Mouse (Mus musculus) natural killer cell, adult 2 months (primary cell): ENCODE measurements at regions not wholly inside any gene's neighbourhood (a gene's known extent, or its start where the extent isn't known, plus 50 kb on each side); places are given as distances from the start of the nearest gene placed in this dataset.

Experiments used
- DNase-seq, 2 experiments: peaks; one replicate each; pipeline ENCODE4 v3.0.0; 2022; ENCODE audit warnings: low spot score in 2 of 2

DNA sequence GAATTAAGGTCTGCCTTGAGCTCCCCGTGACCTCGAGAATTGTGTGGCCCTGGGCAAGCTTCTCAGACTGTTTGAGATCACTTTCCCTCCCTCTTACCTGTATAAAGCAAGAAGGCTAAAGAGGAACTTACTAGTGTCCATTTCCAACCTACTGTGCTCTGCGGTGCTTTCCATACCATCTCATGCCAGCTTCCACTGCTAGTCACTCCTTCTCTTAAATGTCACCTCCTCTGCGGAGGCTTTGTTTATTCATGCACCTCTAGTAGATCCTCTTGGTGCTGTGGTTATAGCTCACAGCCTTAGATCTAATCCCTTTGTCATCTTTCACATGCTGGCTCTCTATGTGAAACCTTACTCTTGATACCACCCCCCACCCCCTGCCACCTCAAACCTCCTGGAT is 2310.3 kb upstream of the Lrrc6 start:
- DNase-seq: no peak

DNA sequence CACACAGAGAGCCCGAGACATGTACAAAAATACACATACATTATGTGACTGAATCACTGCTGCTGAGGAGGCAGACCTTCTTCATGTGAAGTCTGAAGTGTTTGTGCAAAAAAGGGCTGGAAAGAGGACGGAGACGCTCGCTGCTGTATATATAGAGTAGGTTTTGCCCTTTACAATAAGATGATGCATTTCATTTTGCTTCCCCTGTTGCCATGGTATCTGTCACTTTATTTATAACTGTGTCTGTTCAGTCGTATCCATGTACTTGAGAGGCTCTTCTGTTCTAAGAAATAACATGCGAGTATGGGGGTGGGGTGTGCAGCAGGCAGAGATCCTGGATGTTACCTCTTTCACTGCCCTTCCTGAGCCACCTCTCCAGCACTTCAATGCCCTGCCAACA is 2309.9 kb upstream of the Lrrc6 start:
- no peak for DNase-seq

DNA sequence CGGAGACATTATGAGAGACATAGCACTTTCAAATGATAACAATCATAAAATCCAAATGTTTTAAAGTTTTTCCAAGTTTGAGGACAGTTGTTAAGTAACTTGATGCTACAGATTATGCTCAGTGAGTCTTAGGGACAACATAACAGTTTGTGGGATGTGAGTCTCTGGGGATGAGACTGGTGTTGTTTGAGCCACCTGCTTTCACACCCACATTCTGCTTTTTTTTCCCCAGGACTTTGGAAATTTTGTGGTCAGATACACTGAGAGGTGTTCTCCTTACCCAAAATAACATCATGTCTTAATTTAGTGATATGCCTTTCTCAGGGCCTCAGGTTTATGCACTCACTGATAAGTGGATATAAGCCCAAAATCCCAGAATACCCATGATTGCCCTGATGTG is 2307.5 kb upstream of the Lrrc6 start:
- DNase-seq: no peak

DNA sequence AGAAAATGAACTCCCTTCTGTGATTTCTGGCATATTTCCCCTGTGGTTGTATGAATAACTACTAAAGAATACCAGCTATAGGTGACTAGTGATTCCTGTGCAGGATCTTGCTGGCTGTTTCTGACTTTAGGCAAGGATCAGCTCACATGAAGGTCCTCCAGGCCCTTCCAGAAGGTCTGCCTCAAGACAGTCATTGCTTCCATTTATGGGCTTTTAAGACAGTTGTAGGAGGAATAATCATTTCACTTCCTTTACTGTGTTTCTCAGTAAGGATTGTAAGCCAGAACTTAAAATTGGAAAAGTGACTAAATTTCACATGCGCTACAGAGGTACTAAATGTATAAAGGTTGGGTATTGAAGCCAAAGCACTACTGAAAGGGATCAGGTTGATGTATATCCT is 2303.5 kb upstream of the Lrrc6 start:
- no peak for DNase-seq

DNA sequence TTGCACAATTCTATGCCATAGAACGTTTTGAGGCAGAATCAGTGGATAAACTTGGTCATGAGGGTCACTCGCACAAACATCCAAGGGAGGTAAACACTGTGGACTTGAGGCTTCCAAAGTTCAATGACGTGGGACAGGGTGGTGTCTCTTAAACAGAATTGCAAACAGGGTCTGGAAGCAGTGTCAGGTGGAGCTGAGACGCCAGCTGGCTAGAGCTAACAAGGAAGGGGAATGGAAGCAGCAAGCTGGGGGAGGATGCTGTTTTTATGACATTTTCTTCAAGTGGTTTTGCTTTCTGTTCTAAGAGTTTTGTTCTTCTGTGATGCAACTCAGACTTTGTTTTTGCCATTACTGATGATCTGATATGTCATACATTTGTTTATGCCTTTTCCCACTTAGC is 2301.1 kb upstream of the Lrrc6 start:
- DNase-seq: no peak

DNA sequence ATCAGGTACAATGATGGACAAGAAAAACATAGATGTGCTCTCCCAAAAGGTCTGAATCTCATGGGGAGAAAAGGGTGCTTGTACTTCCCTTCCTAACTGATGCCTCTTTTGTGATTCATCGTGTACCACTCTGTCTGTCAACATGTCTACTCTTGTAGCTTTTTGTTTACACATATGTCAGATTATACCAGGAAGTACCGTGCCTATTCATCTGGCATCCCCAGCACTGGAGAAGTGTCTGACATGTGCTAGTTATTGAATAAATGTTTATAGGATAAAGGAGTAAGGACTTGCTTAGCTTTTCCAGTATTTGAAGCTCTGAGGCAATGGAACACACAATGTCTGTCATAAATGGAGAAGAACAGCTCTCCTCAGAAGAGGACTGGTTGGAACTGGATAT is 2296.7 kb upstream of the Lrrc6 start:
- DNase-seq: no peak

DNA sequence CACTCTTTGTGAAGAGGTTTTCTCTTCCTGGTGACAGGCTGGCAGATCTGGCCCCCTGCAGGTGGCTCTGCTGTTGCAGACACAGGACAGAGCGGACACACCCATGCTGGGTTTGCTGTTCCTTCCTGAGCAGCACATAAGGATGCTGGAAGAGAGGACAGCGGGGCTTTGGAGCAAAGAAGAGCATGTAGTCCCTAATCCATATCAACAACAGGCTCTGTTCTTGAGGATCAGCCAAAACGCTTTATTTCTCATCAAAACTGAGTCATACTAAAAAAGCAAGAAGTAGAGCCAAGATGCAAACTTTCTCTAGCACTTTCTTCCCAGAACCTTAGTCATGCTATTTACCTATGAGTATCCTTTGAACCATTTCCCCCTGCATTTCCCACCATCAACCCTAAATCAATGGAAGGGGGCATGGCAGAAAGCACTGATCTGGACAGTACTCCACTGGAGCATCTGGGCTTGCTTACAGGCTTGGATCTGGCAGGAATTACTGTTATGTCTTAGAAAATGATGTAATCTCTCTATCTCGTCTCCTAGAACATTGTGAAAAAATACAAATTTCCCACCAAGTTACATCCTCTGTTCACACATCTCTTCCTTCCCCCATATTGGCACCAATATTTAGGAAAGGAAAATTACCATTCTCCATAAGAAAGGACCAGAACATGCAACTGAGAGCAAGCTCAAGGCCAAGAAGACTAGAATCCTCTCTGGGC is 2294.7 kb upstream of the Lrrc6 start:
- DNase-seq: no peak

DNA sequence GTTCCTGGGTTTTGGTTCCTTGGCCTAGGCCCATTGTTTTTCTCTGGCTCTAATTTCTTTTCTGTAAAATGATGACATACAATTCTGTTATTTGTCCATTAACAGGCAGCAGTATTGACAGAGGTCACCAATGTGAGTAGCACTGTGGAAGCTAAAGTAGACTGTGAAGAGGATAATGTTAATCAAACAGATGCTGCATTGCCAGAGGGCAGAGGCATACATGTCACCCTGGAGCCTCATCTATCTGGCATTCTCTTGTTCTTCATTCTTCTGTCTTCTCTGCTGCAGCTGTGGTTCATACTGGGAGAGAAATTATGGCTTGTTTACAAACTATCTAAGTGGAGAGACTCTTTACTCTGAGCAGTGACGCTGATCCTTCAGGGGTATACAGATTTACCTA is 2259.2 kb upstream of the Lrrc6 start:
- DNase-seq: no peak

DNA sequence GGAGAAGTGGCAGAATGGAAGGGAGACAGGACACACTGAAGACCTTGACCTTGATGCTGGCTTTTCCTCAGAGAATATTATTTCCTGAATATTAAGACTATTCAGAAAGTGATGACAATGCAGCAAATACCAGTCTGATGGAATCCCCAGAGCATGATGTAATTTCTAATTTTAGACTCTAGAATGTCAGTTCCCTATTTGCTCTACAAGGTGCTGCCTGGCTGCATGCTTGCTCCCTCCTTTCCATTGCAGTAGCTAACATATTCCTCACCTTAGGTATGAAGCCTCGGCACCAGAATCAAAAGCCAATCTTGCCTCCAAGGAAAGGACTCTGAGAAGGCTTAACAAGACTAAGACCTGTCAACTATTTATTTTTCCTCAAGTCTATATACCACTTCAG is 2254.5 kb upstream of the Lrrc6 start:
- DNase-seq: no peak

DNA sequence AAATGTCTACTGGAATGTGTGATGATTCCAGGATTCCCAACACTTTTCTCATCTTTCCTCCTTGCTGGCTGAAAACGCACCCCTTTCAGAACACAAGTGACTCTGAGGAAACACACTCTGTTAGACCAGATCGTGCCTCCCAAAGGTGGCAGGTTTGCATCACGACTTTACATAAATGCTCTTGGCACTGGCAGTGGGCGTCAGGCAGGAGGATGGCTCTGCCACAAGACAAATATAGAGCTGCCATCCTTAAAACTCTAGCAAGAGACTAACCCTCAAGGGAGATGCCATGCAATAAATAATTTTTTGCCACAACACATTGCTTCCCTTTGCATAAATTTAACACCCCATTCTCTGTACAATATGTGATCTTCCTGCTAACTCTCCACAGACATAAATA is 2254.1 kb upstream of the Lrrc6 start:
- DNase-seq: no peak

DNA sequence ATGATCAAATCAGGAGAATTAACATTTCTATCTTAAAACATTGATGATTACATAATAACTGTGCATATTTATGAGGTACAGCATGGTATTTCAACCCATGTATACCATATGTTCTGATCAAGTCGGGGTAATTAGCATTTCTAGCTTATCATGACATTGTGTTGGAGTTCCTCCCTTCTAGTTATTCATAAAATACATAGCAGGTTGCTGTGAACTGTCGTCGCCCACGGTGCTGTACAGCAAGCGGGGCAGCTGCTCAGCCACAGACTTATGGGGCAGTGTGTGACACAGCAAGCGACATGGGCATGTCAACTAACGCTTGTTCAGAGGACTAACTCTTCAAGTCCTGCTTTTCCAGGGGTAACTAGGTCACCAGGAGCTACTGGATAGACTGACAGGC is 2238.6 kb upstream of the Lrrc6 start:
- no peak for DNase-seq

DNA sequence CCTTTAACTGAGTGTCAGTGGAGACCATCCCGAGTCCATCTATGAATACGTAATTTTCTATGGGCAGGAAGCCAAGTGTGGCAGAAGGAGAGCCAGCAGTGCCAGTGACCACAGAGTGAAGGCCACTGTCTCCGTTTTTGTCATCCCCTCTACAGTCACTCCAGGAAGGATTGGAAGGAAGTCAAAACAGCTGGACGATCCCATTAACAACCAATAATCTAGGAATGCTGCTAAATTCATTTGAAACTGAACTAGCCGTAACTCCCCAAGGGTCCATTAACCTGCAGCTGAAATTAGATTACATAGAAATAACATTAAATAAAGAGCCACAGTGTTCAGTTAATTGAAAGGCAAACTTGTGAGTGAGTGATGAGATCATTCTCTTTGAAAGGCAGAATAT is 2220.5 kb upstream of the Lrrc6 start:
- DNase-seq: no peak

DNA sequence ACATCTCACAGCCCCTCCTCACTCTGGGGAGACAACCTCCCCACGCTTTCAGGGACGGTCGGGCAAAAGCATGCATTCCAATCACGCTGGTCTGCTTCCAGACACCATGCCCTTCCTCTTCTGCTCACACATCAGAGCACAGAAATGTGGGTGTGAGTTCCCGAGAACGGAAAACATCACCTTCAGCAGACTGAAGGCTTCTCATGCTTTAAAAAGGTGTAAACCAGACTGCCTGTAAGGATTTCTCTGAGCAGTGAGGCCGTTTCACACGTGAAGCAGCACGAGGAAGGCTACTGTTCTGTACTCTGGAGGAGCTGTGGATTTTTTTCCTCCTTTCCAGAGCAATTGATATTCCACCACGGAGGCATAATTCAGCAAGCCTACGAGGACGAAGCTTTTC is 2218.8 kb upstream of the Lrrc6 start:
- no peak for DNase-seq

DNA sequence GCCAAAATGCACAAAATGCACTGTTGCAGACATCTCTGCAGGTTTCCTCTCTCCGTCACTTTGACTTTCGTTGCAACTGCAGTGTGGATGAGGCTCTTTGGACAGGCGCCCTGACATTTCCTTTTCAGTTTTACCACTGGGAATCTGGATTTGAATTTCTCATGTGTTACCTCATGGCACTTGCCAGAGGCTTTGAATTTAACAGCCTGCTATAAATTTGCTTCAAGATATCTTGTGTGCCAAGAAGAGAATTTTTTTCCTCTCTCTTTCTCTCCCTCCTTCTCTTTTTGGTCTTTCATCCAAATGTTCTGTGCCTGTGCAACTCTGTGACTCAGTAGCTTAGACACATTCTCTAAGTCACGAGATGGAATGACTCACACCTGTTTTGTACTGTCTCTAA is 2213.6 kb upstream of the Lrrc6 start:
- DNase-seq: no peak

DNA sequence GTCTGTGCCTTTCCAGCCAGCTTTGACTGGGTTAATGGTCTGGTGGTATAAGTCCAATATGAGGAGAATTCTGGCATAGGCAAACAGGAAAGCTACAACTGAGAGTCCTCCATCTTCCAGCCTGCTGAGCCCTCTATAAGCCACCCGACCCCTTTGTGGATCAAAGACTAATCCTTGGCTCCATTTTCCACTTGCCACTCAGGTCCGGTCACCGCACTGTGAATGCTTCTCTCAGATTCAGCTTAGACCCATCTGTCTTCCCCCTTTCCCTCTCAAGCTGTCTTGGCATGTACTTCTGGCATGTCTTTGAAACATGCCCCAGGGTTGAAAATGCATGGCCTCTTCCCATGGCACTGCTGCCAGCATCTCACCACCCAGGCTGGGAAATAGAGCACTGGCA is 2206.6 kb upstream of the Lrrc6 start:
- DNase-seq: no peak

DNA sequence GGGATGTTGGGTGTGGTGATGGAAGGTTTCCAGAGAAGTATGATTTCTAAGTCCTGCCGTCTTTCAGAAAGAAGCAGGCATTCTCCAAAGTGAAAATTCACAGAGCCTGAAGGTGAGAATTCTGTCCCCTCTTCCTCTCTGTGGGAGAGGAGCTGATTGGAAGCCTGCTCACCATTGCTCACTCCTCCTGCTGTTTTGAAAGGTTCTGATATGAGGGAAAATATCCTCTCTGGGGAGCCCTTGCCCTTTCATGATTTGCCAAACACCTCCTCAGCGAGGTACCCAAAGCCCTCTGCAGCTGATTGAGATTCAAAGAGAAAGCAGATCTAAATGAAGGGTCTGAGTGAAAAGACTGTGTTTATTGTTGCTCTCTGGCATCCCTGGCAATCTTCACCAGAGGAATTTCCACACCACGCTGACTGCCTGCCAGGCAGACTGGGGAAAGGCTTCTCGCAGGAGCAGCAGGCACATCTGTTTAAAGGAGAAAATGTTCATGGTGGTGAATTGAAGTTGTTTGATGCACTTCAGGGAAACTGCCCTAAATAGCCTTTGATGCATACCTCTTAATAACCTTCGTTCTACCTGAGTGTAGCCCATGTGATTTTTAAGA is 2194.4 kb upstream of the Lrrc6 start:
- DNase-seq: no peak

DNA sequence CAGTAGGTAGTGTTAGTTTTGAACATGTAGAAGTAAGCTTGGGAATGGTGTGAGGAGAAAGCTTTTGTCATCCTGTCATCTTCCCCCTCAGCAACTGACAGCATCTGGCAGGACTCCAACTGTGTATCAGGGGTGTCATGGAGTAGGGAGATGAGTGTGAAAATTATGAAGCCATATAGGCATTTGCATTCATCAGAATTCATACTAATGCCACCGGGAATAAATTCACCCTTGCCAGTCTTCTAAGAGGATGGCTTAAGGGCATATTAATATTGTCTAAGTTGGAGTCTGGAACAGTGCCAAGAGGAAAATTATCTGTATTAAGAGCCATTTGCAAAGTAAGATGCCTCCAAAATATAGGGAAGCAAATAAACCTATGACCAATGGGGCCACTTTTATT is 2166.8 kb upstream of the Lrrc6 start:
- no peak for DNase-seq

DNA sequence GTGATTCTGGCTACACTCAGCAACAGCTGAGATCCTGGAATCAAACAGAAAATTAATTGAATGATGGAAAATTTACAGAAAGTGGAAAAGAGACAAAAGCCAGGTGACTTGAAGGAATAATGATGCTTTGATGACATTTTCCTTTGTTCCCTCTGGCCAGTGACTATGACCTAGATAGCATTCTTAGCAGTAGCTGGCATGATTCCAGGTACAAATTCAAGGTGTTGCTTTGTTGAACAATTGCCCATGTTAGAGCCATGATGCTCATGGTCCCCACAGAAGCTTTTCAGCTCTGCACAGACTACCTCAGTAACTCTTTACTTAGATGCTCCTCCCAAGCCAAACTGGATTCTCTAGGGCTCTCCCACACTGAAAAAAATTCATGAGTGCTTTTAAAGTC is 2164.6 kb upstream of the Lrrc6 start:
- DNase-seq: no peak

DNA sequence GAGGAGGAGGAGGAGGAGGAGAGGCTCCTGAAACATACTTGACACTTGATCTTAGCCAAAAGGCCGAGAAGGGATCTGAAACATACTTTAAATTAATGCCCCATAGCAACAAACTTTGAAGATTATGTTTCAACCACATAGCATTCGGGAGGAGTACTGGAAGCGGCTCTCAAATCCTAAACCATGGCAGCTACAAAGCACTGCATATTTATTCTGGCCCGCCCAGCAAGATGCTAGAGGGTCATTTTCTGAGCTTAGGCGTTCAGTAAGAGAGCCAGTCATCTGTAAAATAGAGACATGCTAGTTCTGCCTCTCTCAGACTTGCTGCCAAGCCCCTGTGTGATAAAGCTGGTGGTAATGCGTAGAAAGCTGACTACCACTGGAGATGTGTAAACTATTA is 2156.0 kb upstream of the Lrrc6 start:
- no peak for DNase-seq

DNA sequence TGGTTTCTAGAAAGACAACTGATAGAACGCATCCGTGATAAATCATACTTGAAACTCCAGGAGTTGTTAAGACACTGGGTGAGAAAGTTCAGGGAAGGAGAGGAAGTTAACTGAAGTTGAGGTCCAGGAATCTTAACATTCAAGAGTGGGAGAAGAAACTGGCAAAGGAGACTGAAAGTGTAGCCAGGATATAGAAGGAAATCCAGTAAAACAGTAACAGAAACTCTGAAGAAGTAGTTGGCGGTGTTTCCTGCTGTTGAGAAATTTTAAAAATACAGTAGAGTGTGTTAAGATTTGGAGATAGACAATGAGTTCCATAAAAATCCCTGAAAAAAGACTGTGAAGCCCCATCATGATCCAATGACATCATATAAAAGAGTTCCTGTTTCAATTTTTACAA is 2154.3 kb upstream of the Lrrc6 start:
- no peak for DNase-seq

DNA sequence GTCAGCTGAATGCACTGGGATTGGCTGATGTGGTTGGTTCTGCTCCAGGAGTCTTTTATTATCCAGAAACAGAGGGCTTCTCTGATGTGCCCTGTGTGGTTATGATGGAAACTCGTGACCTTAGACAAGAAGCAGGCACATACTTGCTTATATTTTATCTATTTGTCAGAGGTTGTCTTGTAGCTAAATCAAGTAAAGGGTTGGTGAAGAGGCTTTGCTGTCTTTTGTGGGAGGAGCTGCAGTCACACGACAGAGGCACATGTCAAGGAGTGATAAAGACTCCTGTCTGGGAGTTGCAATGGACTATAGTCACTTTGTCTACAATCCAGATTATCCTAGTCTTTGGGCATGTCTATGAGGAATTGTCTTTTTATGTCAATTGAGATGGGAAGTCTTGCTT is 2149.9 kb upstream of the Lrrc6 start:
- DNase-seq: no peak

DNA sequence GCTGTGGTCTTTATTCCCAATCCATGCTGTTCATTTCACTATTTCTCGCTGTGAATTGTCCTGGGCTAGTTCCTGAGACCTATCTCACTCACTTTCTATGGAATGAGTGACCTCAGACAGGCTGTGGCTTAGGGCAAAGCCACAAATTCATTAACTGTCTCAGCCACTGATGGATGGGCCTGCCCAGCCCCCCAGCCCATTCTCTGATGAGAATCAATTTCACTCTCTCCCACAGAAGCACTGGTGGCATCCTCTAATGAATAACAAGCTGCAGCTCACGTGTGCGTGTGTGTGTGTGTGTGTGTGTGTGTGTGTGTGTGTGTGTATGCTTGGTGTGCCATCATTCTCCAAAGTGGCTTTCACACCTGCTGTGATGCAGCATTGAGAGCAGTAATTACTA is 2149.3 kb upstream of the Lrrc6 start:
- no peak for DNase-seq

DNA sequence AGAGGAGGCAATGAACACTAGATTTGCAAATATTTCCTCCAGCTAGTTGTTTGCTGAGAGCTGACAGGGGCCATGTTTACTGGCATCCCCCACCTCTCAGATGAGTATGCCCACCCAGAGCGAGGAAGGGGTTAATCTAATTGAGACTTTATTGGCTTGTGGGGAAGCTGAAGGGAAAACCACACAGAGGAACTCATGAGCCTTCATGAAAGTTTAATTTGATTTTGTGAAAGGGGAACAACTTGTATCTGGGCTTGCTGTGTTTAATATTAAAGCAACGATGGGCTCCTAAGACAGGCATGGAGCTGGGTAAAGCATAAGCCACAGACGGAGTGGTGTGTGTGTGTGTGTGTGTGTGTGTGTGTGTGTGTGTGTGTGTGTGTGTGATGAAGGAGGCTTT is 2146.2 kb upstream of the Lrrc6 start:
- DNase-seq: no peak

DNA sequence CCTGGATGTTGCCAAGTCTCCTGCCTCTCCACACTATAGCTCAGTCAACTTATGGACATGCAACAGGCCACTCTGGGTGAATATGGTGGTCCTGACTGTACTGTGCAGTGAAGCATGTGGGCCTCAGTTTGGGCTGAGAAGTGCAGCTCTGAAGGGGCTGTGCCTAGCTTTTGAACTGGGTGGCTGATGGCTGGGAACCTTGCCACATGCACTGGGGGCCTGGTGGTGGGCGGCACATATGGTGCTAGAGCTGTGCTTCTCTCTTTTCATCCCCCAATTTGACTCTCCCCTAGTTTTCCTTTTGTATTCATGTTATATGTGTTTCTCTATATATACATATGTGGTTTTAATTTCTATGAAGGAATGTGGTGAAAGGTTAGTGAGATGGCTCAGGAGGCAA is 2144.2 kb upstream of the Lrrc6 start:
- DNase-seq: no peak
